Mouse (Mus musculus): Measurements from ENCODE around the gene Mrpl44. TPM values are rescaled to one million over a fixed set of nuclear protein-coding genes. Genes with fewer than 3 reads are reported as not detected.

Gene Mrpl44
- total RNA-seq, 1 experiment from 2014 or later: 37.9 TPM

- 0 out of 2 replicates have a peak, but pooled peaks have one; percentile 11 for ATAC-seq (replicated peaks; ENCODE audit: low read depth, poor library complexity, severe bottlenecking)
Observed at GRCm38 (mm10) chr1:79823951-79824633, 48.3 kb downstream of the Mrpl44 start.

Other genes with a start within 250 kb of the Mrpl44 start
- 10.3 and 10.4 TPM in 2 replicates for gene Ap1s3, start 104.0 kb upstream of the Mrpl44 start, total RNA-seq (2017)
- 7.5 and 23.4 TPM in 2 replicates for gene Wdfy1, start 125 bp downstream of the Mrpl44 start, total RNA-seq (2017)
- 16.5 and 18.9 TPM in 2 replicates for gene Serpine2, start 85.2 kb downstream of the Mrpl44 start, total RNA-seq (2017)

Data from common myeloid progenitor, adult 5-6 weeks (primary cell).